Mouse (Mus musculus) left cerebral cortex, postnatal 14 days (tissue): Measurements from ENCODE around the gene Ppp1r3c. TPM values are rescaled to one million over a fixed set of nuclear protein-coding genes. Genes with fewer than 3 reads are reported as not detected.
A peak's percentile ranks its signal among the peaks of the same experiment; 100 is the strongest.

Experiments used
- DNase-seq, 2 experiments: peaks; one replicate each; pipeline ENCODE4 v3.0.0; 2021 to 2022; ENCODE audit warnings: low spot score in 2 of 2, mixed read lengths in 1 of 2
- intact Hi-C: fragments of 180-260 bp; cut with DNase I; formaldehyde crosslinking; loops from one replicate; pipeline ENCODE4 v1.15.1; 2025
- total RNA-seq, 2 experiments: library from RNA; stranded (reverse); gene quantifications; 2 replicates each; pipeline ENCODE4 v1.2.3; 2021

Ppp1r3c gene
- total RNA-seq, 2 experiments from 2014 or later: 31.0 to 35.7 TPM

GRCm38 (mm10) chr19:36687843-36688637 lies 48.4 kb downstream of the Ppp1r3c start:
- DNase-seq: peak; percentile 50 to 57
- intact Hi-C loops: no loop called here

DNA sequence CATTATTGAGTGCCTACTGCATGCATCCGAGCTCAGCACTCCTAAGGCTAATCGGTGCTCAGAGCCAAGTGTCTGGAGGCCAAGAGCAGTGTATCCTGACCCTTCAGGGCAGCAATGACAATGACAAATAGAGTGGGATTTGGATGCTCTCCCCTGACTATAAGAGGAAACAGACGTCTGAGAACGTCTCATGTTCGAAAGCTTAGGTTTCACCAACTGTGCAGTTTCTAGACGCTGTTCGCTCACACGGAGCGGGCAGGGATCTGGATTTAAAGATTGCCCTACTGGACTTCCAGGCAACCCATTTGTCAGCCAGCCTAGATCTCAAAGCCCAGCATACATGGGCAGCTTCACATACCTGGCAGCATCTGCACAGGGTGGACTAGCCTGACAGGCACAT lies 49.4 kb downstream of the Ppp1r3c start:
- intact Hi-C loops: no loop called here
- DNase-seq: no peak

GRCm38 (mm10) chr19:36686016-36686415 lies 50.4 kb downstream of the Ppp1r3c start:
- DNase-seq: no peak
- intact Hi-C loops: no loop called here

GRCm38 (mm10) chr19:36682560-36682959 lies 53.9 kb downstream of the Ppp1r3c start:
- DNase-seq: no peak
- intact Hi-C loops: no loop called here

Other genes starting within 250 kb of the Ppp1r3c start
- gene Hectd2, start 182.0 kb downstream of the Ppp1r3c start, total RNA-seq: 10 to 100 TPM; 28.6 to 32.5 TPM
- gene Tnks2, start 97.6 kb upstream of the Ppp1r3c start, total RNA-seq: 100 to 1,000 TPM; 140 to 149 TPM
- gene Fgfbp3, start 183.0 kb upstream of the Ppp1r3c start, total RNA-seq: 1 to 10 TPM; 5.5 to 7.8 TPM
- 10 to 100 TPM; 24.6 to 27.0 TPM for gene Btaf1, start 189.4 kb upstream of the Ppp1r3c start, total RNA-seq